Mouse (Mus musculus): ENCODE measurements at regions not wholly inside any gene's neighbourhood (a gene's known extent, or its start where the extent isn't known, plus 50 kb on each side); places are given as distances from the start of the nearest gene placed in this dataset.
A peak's percentile ranks its signal among the peaks of the same experiment; 100 is the strongest.

DNA sequence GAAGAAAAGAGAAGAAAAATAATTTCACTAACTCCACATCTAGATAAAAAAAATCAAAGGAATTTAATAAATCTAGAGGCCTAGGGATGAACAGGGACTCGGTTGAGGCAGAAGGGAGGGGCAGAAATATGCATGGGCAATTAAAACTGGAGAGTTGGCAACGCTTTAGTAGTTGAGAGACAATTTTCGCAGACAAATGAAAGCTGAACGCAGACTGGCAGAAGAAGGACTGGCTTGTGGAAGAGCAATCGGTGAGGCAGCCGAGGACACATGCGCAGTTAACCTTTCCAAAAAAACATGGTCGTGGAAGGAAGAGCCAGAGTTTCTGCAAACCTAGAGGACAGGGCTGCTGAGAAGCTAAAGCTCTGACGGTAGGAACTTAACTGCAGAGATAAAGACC is 82.1 kb upstream of the Cav2 start:
- H3K27me3 ChIP-seq (ENCODE audit: control insufficient read depth, insufficient read depth, insufficient read length): no peaks in the 10 kb centered on the region
- H3ac ChIP-seq (ENCODE audit: control insufficient read depth, insufficient read length, low read depth): no peak overlapping the region
- H3K4me3 ChIP-seq (ENCODE audit: insufficient read depth, poor library complexity, severe bottlenecking): no peak overlapping the region
- no peak for TF ChIP-seq MYOG (IDR thresholded peaks at IDR 0.05; ENCODE audit: control insufficient read depth, extremely low read depth, insufficient read length)
- TF ChIP-seq CTCF (IDR thresholded peaks at IDR 0.05; ENCODE audit: control insufficient read depth, insufficient read depth, insufficient read length): no peak
- no peak for TF ChIP-seq MYOD1 (IDR thresholded peaks at IDR 0.05; ENCODE audit: control insufficient read depth, insufficient read length, low read depth)
- TF ChIP-seq MAX (IDR thresholded peaks at IDR 0.05): no peak
- TF ChIP-seq USF1 (IDR thresholded peaks at IDR 0.05; ENCODE audit: low read depth): no peak
- no peak for TF ChIP-seq FOSL1 (IDR thresholded peaks at IDR 0.05; ENCODE audit: insufficient read depth, low read length, poor library complexity, severe bottlenecking)
- TF ChIP-seq CEBPB (IDR thresholded peaks at IDR 0.05; ENCODE audit: low read depth): no peak
- no peaks in the 10 kb centered on the region for H3K36me3 ChIP-seq (ENCODE audit: control insufficient read depth, insufficient read depth)
- H3K79me2 ChIP-seq (ENCODE audit: control insufficient read depth, insufficient read depth): no peaks in the 10 kb centered on the region
- no peaks in the 10 kb centered on the region for H3K79me3 ChIP-seq (ENCODE audit: low read depth)

DNA sequence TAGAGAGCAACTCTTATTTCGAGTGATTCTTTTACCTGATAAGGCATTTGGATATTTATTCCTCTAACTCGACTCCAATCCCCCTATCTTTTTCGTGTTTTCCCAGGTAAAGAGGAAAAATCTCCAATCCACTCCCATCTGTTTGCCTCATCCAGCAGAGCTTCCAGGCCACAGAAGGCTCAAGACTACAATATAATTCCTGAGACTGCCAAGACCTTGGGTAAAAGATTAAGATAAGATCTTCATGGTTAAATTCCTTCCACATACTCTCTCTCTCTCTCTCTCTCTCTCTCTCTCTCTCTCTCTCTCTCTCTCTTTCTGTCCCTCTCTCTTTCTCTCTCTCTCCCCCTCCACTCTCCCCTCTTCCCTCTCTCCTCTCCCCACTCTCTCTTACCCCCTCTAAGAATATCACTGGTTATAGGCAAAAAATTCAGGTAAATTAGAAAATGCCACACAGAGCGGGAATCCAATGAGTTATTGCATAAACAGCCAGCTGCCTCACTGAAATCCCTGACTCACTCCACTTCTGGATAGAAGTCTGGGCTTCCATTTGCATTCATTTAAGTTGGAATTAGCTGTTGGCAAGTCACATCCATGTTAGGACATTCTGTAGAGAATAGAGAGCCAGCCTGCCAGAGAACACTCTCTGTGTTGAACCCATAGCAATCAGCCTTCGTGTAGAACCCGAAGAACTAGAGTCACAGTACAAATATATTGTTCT is 78.9 kb upstream of the Cav2 start:
- no peak overlapping the region for H3K4me3 ChIP-seq (ENCODE audit: insufficient read depth, poor library complexity, severe bottlenecking)
- no peak overlapping the region for H3ac ChIP-seq (ENCODE audit: control insufficient read depth, insufficient read length, low read depth)
- peak; percentile 5 for TF ChIP-seq MYOD1 (IDR thresholded peaks at IDR 0.05; ENCODE audit: control insufficient read depth, insufficient read length, low read depth)
- no peak for TF ChIP-seq MAX (IDR thresholded peaks at IDR 0.05)
- no peak for TF ChIP-seq USF1 (IDR thresholded peaks at IDR 0.05; ENCODE audit: low read depth)
- TF ChIP-seq CTCF (IDR thresholded peaks at IDR 0.05; ENCODE audit: control insufficient read depth, insufficient read depth, insufficient read length): no peak
- TF ChIP-seq MYOG (IDR thresholded peaks at IDR 0.05; ENCODE audit: control insufficient read depth, extremely low read depth, insufficient read length): no peak
- no peak for TF ChIP-seq FOSL1 (IDR thresholded peaks at IDR 0.05; ENCODE audit: insufficient read depth, low read length, poor library complexity, severe bottlenecking)
- TF ChIP-seq CEBPB (IDR thresholded peaks at IDR 0.05; ENCODE audit: low read depth): peak; percentile 72
- no peaks in the 10 kb centered on the region for H3K36me3 ChIP-seq (ENCODE audit: control insufficient read depth, insufficient read depth)
- H3K79me3 ChIP-seq (ENCODE audit: low read depth): no peaks in the 10 kb centered on the region
- no peaks in the 10 kb centered on the region for H3K79me2 ChIP-seq (ENCODE audit: control insufficient read depth, insufficient read depth)
- H3K27me3 ChIP-seq (ENCODE audit: control insufficient read depth, insufficient read depth, insufficient read length): no peaks in the 10 kb centered on the region

DNA sequence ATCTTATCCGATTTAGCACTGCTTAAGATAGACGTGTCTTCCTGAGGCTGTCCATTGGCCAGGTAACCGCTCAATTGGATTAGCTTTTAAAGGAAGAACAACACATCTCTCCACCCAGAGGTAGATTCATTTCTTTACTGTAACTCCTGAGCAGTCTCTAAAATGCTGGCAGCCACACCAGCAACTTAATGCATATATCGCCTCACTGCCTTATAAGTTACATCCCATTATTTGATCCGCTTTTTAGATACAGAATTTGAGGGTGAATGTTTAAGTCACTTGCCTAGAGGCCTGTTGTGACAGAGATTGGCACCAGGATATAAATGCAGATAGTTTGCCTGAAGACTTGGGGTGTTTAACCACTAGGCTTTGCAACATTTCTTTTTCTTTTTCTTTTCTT is 77.7 kb upstream of the Cav2 start:
- no peaks in the 10 kb centered on the region for H3K79me3 ChIP-seq (ENCODE audit: low read depth)
- no peak overlapping the region for H3K4me3 ChIP-seq (ENCODE audit: insufficient read depth, poor library complexity, severe bottlenecking)
- no peaks in the 10 kb centered on the region for H3K79me2 ChIP-seq (ENCODE audit: control insufficient read depth, insufficient read depth)
- TF ChIP-seq FOSL1 (IDR thresholded peaks at IDR 0.05; ENCODE audit: insufficient read depth, low read length, poor library complexity, severe bottlenecking) (no peak), USF1 (IDR thresholded peaks at IDR 0.05; ENCODE audit: low read depth) (no peak), MYOD1 (IDR thresholded peaks at IDR 0.05; ENCODE audit: control insufficient read depth, insufficient read length, low read depth) (no peak), CTCF (IDR thresholded peaks at IDR 0.05; ENCODE audit: control insufficient read depth, insufficient read depth, insufficient read length) (no peak), CEBPB (IDR thresholded peaks at IDR 0.05; ENCODE audit: low read depth) (no peak), MYOG (IDR thresholded peaks at IDR 0.05; ENCODE audit: control insufficient read depth, extremely low read depth, insufficient read length) (no peak)
- H3K36me3 ChIP-seq (ENCODE audit: control insufficient read depth, insufficient read depth): no peaks in the 10 kb centered on the region
- H3ac ChIP-seq (ENCODE audit: control insufficient read depth, insufficient read length, low read depth): no peak overlapping the region
- H3K27me3 ChIP-seq (ENCODE audit: control insufficient read depth, insufficient read depth, insufficient read length): no peaks in the 10 kb centered on the region

DNA sequence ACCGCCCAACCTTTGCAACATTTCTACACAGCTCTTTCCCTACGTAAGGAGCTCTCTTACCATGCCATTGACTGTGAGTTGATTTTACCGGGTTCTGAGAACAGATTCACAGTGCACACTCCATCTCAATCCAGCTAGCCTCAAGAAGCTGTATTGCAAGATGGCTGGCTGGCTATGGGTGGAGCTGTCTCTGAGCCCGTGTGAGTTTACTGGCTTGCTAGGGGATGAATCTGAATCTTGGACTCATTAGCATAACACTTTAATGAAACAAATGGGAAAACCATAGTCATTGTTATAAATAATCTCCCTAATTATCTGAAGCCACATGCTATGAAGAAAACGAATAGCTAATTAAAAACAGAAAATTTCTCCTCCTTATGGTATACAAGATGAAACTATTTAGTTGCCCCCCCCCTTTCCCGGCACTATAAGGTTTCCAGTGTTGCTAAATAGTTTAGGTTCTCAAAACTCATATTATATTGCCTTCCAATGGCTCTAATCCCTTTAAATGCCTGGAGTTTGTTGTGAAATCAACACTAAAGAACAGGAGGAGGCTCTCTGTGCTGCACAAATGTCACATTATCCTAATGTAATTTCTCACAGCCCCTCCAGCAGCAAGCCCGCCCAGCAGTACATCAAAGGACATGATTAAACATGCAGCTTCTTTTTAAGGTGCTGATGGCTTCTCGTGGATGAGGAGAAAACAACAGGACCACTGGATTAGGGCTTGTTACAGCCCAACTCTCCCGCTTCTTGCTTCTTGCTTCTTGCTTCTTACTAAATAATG is 76.9 kb upstream of the Cav2 start:
- Histone ChIP-seq H3K27me3 (ENCODE audit: control insufficient read depth, insufficient read depth, insufficient read length) (no peaks in the 10 kb centered on the region), H3K79me3 (ENCODE audit: low read depth) (no peaks in the 10 kb centered on the region), H3K4me3 (ENCODE audit: insufficient read depth, poor library complexity, severe bottlenecking) (no peak overlapping the region), H3ac (ENCODE audit: control insufficient read depth, insufficient read length, low read depth) (no peak overlapping the region), H3K36me3 (ENCODE audit: control insufficient read depth, insufficient read depth) (no peaks in the 10 kb centered on the region), H3K79me2 (ENCODE audit: control insufficient read depth, insufficient read depth) (no peaks in the 10 kb centered on the region)
- no peak for TF ChIP-seq MAX (IDR thresholded peaks at IDR 0.05)
- TF ChIP-seq MYOG (IDR thresholded peaks at IDR 0.05; ENCODE audit: control insufficient read depth, extremely low read depth, insufficient read length): no peak
- TF ChIP-seq CEBPB (IDR thresholded peaks at IDR 0.05; ENCODE audit: low read depth): no peak
- TF ChIP-seq CTCF (IDR thresholded peaks at IDR 0.05; ENCODE audit: control insufficient read depth, insufficient read depth, insufficient read length): no peak

DNA sequence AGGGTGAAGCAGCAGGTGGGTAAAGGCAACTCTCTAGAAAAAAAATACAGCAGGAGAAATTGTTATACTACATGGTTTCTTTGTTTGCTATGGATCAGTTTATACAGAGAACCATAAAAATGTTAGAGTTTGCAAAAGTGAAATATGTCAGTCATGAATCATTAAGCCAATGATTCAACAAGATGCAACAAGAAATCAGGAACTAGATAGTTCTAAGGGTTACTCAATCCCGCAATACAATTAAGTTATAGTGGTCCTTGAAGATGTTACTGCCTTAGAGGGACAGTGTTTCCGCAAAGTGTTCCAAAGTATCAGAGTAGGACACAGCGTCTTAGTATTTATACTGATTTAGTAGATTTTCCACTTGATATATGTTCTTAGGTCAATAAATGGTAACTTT is 74.1 kb upstream of the Cav2 start:
- Histone ChIP-seq H3K79me2 (ENCODE audit: control insufficient read depth, insufficient read depth) (no peaks in the 10 kb centered on the region), H3K36me3 (ENCODE audit: control insufficient read depth, insufficient read depth) (no peaks in the 10 kb centered on the region), H3ac (ENCODE audit: control insufficient read depth, insufficient read length, low read depth) (no peak overlapping the region), H3K4me3 (ENCODE audit: insufficient read depth, poor library complexity, severe bottlenecking) (no peak overlapping the region), H3K79me3 (ENCODE audit: low read depth) (no peaks in the 10 kb centered on the region), H3K27me3 (ENCODE audit: control insufficient read depth, insufficient read depth, insufficient read length) (no peaks in the 10 kb centered on the region)
- TF ChIP-seq CEBPB (IDR thresholded peaks at IDR 0.05; ENCODE audit: low read depth) (peak; percentile 72), MYOG (IDR thresholded peaks at IDR 0.05; ENCODE audit: control insufficient read depth, extremely low read depth, insufficient read length) (no peak)

DNA sequence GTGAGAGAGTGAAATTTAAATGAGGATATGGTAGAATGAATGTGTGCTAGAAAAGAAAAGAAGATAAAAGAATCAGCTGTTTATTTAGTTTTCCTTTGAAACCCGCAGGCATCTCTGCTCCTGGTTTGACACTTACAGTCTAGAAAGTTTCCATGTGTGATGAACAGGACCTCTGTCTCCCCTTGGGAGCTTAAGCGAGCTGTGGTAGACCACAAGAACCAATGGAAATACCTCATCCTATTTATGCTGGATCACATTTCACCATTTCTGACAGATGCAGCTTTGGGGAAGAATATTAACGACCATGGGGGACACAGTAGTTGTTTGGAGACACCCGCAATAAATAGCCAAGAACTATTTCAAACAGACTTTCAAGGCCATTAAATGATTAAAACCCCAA is 71.2 kb upstream of the Cav2 start:
- Histone ChIP-seq H3ac (ENCODE audit: control insufficient read depth, insufficient read length, low read depth) (no peak overlapping the region), H3K79me2 (ENCODE audit: control insufficient read depth, insufficient read depth) (no peaks in the 10 kb centered on the region), H3K79me3 (ENCODE audit: low read depth) (no peaks in the 10 kb centered on the region), H3K27me3 (ENCODE audit: control insufficient read depth, insufficient read depth, insufficient read length) (no peaks in the 10 kb centered on the region), H3K4me3 (ENCODE audit: insufficient read depth, poor library complexity, severe bottlenecking) (no peak overlapping the region), H3K36me3 (ENCODE audit: control insufficient read depth, insufficient read depth) (no peaks in the 10 kb centered on the region)
- TF ChIP-seq CTCF (IDR thresholded peaks at IDR 0.05; ENCODE audit: control insufficient read depth, insufficient read depth, insufficient read length) (no peak), MYOG (IDR thresholded peaks at IDR 0.05; ENCODE audit: control insufficient read depth, extremely low read depth, insufficient read length) (no peak), USF1 (IDR thresholded peaks at IDR 0.05; ENCODE audit: low read depth) (no peak), CEBPB (IDR thresholded peaks at IDR 0.05; ENCODE audit: low read depth) (no peak), MAX (IDR thresholded peaks at IDR 0.05) (peak; percentile 65), MYOD1 (IDR thresholded peaks at IDR 0.05; ENCODE audit: control insufficient read depth, insufficient read length, low read depth) (peak; percentile 74), FOSL1 (IDR thresholded peaks at IDR 0.05; ENCODE audit: insufficient read depth, low read length, poor library complexity, severe bottlenecking) (peak; percentile 32)

Data from C2C12 (cell line).